ENCODE assay signal across 13 mouse cellular contexts in the genomic region with DNA sequence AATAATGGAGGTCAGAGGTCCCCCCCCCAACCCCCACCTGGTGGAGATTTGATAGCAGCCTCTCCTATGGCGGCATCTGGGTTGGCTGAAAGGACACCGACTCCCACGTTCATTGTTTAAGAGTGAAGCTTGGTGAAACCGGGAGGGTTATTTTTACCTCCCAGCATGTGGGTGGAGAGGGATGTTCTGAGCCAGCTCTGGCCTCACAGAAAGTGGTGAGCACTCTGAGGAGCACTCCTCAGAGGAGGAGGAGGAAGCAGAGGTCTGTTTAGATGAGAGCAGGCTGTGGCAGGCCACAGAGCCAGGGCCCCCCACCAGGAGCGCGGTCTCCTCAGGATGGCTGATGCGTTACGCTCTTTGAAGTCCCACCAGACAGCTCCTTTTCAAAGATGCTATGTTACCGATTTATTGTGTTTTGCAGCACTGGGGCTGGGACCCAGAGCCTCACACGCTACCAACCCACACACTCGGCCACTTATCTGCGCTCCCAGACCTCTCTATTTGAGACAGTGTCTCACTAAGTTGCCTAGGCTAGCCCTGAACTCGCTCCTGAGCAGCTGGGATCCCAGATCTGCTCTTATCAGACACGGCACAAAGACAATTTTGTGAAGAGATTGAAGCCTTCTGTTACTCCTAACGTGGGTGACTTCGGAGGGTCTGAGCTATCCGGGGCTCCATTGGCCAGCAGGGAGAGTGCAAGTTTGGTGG. TPM values are rescaled to one million over a fixed set of nuclear protein-coding genes. Genes with fewer than 3 reads are reported as not detected.
DNase-seq lines count a peak whose midpoint lies in the region; ATAC-seq and TF ChIP-seq lines count a peak whose summit lies in the region.
"Had no signal": no experiment of that assay in that cellular context is flagged by ENCODE, and none has a peak within 500 bp of the region (broad histone marks: within the 10 kb centered on the region; RNA-seq: fewer than 3 reads in every experiment).

No protein-coding gene starts in this region.

- H3K79me2 ChIP-seq in MEL (ENCODE audit: control insufficient read depth, insufficient read depth, low read length, poor library complexity) = peaks cover 11% of the 10 kb centered on the region

- no peak overlapping the region for H3K4me3 ChIP-seq in layer of hippocampus, adult 2 months
- peak overlapping the region; percentile 2 to 17 for H3K4me3 ChIP-seq in MEL (ENCODE audit: control insufficient read depth in 1 of 2, insufficient read depth in 1 of 2, low read depth in 2 of 2, low read length in 2 of 2)
- H3K4me3 ChIP-seq in liver, embryonic 11.5 days (ENCODE audit: low read depth, low read length) = no peak overlapping the region
- H3K4me3 ChIP-seq: hindbrain, embryonic 15.5 days; myocyte had no signal

- TF ChIP-seq RAD21 in MEL (IDR thresholded peaks at IDR 0.05; ENCODE audit: low read depth, low read length) = no peak

- peaks cover 0 to 42% of the 10 kb centered on the region in 2 experiments; a peak in 2 of 4 replicates for H3K36me3 ChIP-seq in MEL (ENCODE audit: control insufficient read depth in 1 of 2, insufficient read depth in 2 of 2, low read length in 2 of 2)
- H3K36me3 ChIP-seq in liver, embryonic 11.5 days (ENCODE audit: control insufficient read depth, insufficient read depth, low read length) = no peaks in the 10 kb centered on the region
- H3K36me3 ChIP-seq: hindbrain, embryonic 15.5 days had no signal

- TF ChIP-seq CTCF in layer of hippocampus, adult 2 months (conservative IDR thresholded peaks at IDR 0.05) = no peak
- TF ChIP-seq CTCF in MEL (IDR thresholded peaks at IDR 0.05 in 2 of 3, conservative IDR thresholded peaks at IDR 0.05 in 1 of 3; ENCODE audit: control insufficient read depth in 1 of 3, insufficient read depth in 1 of 3, low read depth in 2 of 3, low read length in 3 of 3, poor library complexity in 1 of 3, severe bottlenecking in 1 of 3) = no peak

- H3K4me1 ChIP-seq in MEL (ENCODE audit: control insufficient read depth in 1 of 2, insufficient read depth in 2 of 2, low read length in 2 of 2) = peaks cover 20 to 56% of the 10 kb centered on the region in 2 experiments
- peaks cover 50% of the 10 kb centered on the region for H3K4me1 ChIP-seq in liver, embryonic 11.5 days (replicated peaks; ENCODE audit: control insufficient read depth, insufficient read depth, low read length)

- 38% methylated on average over 17 of the region's 17 CpGs for WGBS in liver, embryonic 11.5 days

- ATAC-seq in liver, embryonic 11.5 days (replicated peaks; ENCODE audit: low FRiP score) = peak; percentile 72

- peak in 1 of 2 experiments; percentile 44 for DNase-seq in layer of hippocampus, adult 2 months (ENCODE audit: low spot score in 2 of 2)
- no peak for DNase-seq in layer of hippocampus, postnatal 14 days (ENCODE audit: low spot score in 2 of 2)
- DNase-seq in MEL (ENCODE audit: low read depth, low spot score) = peak; percentile 85
- peak; percentile 19 for DNase-seq in c-Kit-positive CD71-positive TER-119-positive erythroid progenitor cells, embryonic 14.5 days (ENCODE audit: low spot score)
- DNase-seq in liver, embryonic 11.5 days (ENCODE audit: low spot score) = no peak
- DNase-seq in adrenal gland, postnatal 10 days = no peak
- no peak for DNase-seq in spleen, adult 18-20 months
- DNase-seq in neural tube, embryonic 10.5 days (ENCODE audit: extremely low spot score, low spot score) = no peak
- DNase-seq: heart, adult 18-20 months had no signal

- peak overlapping the region; percentile 74 for H3K27ac ChIP-seq in layer of hippocampus, adult 2 months
- H3K27ac ChIP-seq in MEL (ENCODE audit: control insufficient read depth, low read depth, low read length) = peak overlapping the region; percentile 79
- no peak overlapping the region for H3K27ac ChIP-seq in liver, embryonic 11.5 days (ENCODE audit: low read depth, low read length)
- H3K27ac ChIP-seq: hindbrain, embryonic 15.5 days had no signal

- TF ChIP-seq EP300 in MEL (IDR thresholded peaks at IDR 0.05; ENCODE audit: low read depth in 1 of 2, low read length in 2 of 2) = peak; percentile 77 to 90

- H3K27me3 ChIP-seq in MEL (ENCODE audit: control insufficient read depth in 1 of 2, insufficient read depth in 2 of 2, low read length in 2 of 2) = no peaks in the 10 kb centered on the region
- no peaks in the 10 kb centered on the region for H3K27me3 ChIP-seq in liver, embryonic 11.5 days (replicated peaks; ENCODE audit: control insufficient read depth, insufficient read depth, low read length)
- H3K27me3 ChIP-seq: hindbrain, embryonic 15.5 days had no signal

- no peaks in the 10 kb centered on the region for H3K9me3 ChIP-seq in MEL (replicated peaks; ENCODE audit: insufficient read depth, low read length)
- no peaks in the 10 kb centered on the region for H3K9me3 ChIP-seq in liver, embryonic 11.5 days (ENCODE audit: control insufficient read depth, low read length)
- H3K9me3 ChIP-seq: hindbrain, embryonic 15.5 days had no signal

- H3K9ac ChIP-seq in MEL (ENCODE audit: control insufficient read depth, low read depth, low read length, poor library complexity, severe bottlenecking) = peak overlapping the region; percentile 36
- no peak overlapping the region for H3K9ac ChIP-seq in liver, embryonic 11.5 days (ENCODE audit: low read depth, low read length)
- H3K9ac ChIP-seq: hindbrain, embryonic 15.5 days had no signal

- TF ChIP-seq POLR2A in MEL (IDR thresholded peaks at IDR 0.05; ENCODE audit: control insufficient read depth in 1 of 2, insufficient read depth in 1 of 2, low read depth in 1 of 2, low read length in 2 of 2, poor library complexity in 1 of 2) = 0 out of 4 replicates have a peak, but pooled peaks have one; percentile 22 to 44

- peak overlapping the region; percentile 12; the same call in 1 of the 2 replicates for H3K4me2 ChIP-seq in liver, embryonic 11.5 days
- H3K4me2 ChIP-seq: hindbrain, embryonic 15.5 days had no signal

TF ChIP-seq in MEL, 35 proteins besides CTCF, POLR2A, EP300 and RAD21:
- TF ChIP-seq CHD2 (IDR thresholded peaks at IDR 0.05; ENCODE audit: low read length) (no peak), TCF12 (IDR thresholded peaks at IDR 0.05; ENCODE audit: low read depth, low read length) (peak; percentile 93), MYC (IDR thresholded peaks at IDR 0.05; ENCODE audit: low read depth, low read length) (0 out of 2 replicates have a peak, but pooled peaks have one; percentile 63), ETS1 (IDR thresholded peaks at IDR 0.05; ENCODE audit: low read depth, low read length) (peak; percentile 80), TAL1 (IDR thresholded peaks at IDR 0.05; ENCODE audit: low read length) (peak; percentile 91), MXI1 (IDR thresholded peaks at IDR 0.05; ENCODE audit: low read depth, low read length) (peak; percentile 60), GATA1 (IDR thresholded peaks at IDR 0.05; ENCODE audit: low read depth, low read length) (peak; percentile 91), ZKSCAN1 (IDR thresholded peaks at IDR 0.05; ENCODE audit: low read depth, low read length) (no peak), NELFE (IDR thresholded peaks at IDR 0.05; ENCODE audit: low read depth, low read length) (no peak), MAX (IDR thresholded peaks at IDR 0.05; ENCODE audit: low read length) (0 out of 2 replicates have a peak, but pooled peaks have one; percentile 33), RCOR1 (IDR thresholded peaks at IDR 0.05; ENCODE audit: low read depth, low read length) (peak; percentile 79; the same call in 1 of the 2 replicates)
TF ChIP-seq in MEL: peak in this region for 8.

RNA-seq across cellular contexts. Expression of a gene that starts 3.6 kb away (rescaled TPM):
- 10 to 100 TPM; 33.9 to 34.0 TPM for total RNA-seq in layer of hippocampus, adult 2 months (2021)
- 10 to 100 TPM; 33.2 to 37.8 TPM for total RNA-seq in layer of hippocampus, postnatal 14 days (2021)
- 101 and 116 TPM in 2 replicates for total RNA-seq in MEL (2012; rRNA removed)
- polyA plus RNA-seq in MEL (2012; ENCODE audit: insufficient read depth in 1 of 2, insufficient read length in 2 of 2, low read depth in 1 of 2, low replicate concordance in 2 of 2, missing spikeins in 1 of 2) = 100 to 1,000 TPM; 234 to 696 TPM
- 87.2 and 93.3 TPM in 2 replicates for polyA plus RNA-seq in liver, embryonic 11.5 days (2014; fragmentation: Nextera tagmentation; extraction: Ambion mirVana)
- 10 to 100 TPM; 24.6 to 30.4 TPM for total RNA-seq in adrenal gland, postnatal 10 days (2021)

RNA-seq across cellular contexts. Expression of a gene that starts 34.9 kb away (rescaled TPM):
- under 1 TPM; 0.41 to 0.64 TPM for total RNA-seq in layer of hippocampus, adult 2 months (2021)
- total RNA-seq in layer of hippocampus, postnatal 14 days (2021) = 1 to 10 TPM; 2.3 TPM
- not detected in 2 replicates for total RNA-seq in MEL (2012; rRNA removed)
- not detected for polyA plus RNA-seq in MEL (2012; ENCODE audit: insufficient read depth in 1 of 2, insufficient read length in 2 of 2, low read depth in 1 of 2, low replicate concordance in 2 of 2, missing spikeins in 1 of 2)
- 0.29 and 0.32 TPM in 2 replicates for polyA plus RNA-seq in liver, embryonic 11.5 days (2014; fragmentation: Nextera tagmentation; extraction: Ambion mirVana)
- not detected for total RNA-seq in adrenal gland, postnatal 10 days (2021)
- total RNA-seq: adrenal gland, postnatal 4 days; heart, adult 18-20 months had no signal
- polyA plus RNA-seq: myocyte; small intestine, adult 2 months had no signal

Comparison
In these comparisons a context has a peak if more than half of its experiments do, and no peak if none do; other contexts are left out.
1. DNase-seq: peak in MEL (single experiment) and c-Kit-positive CD71-positive TER-119-positive erythroid progenitor cells, embryonic 14.5 days (single experiment); none in layer of hippocampus, postnatal 14 days (0 of 2), liver, embryonic 11.5 days (single experiment), adrenal gland, postnatal 10 days (single experiment), spleen, adult 18-20 months (0 of 2) and neural tube, embryonic 10.5 days (single experiment).
2. H3K4me3 ChIP-seq: peak in MEL (2 of 2); none in layer of hippocampus, adult 2 months (single experiment) and liver, embryonic 11.5 days (single experiment).